Mouse (Mus musculus) small intestine, adult 10 weeks (tissue): ENCODE data around the gene Hspa5. TPM values are rescaled to one million over a fixed set of nuclear protein-coding genes. Genes with fewer than 3 reads are reported as not detected.

Source experiments
- polyA plus RNA-seq: library from polyadenylated mRNA; stranded (reverse); fragments of 350-450 nt; fragmentation: Illumina TruSeq; extraction: RNeasy Lipid Tissue Mini Kit (QIAGEN cat#74804); gene quantifications from one replicate; pipeline ENCODE4 v1.2.3, GENCODE M21; 2014; ENCODE audit warnings: low replicate concordance

Gene Hspa5
- polyA plus RNA-seq: 997 TPM

GRCm38 (mm10) chr2:34771368-34772226 is at the start of gene Hspa5:
TSS of gene Hspa5 (plus strand) at chr2:34771970.

GRCm38 (mm10) chr2:34754551-34755358 is 17.0 kb upstream of the Hspa5 start, which contains the start of gene Gapvd1:
TSS of gene Gapvd1 (minus strand) at chr2:34755232.

GRCm38 (mm10) chr2:34799357-34800256 is 27.8 kb downstream of the Hspa5 start, which contains the start of gene Rabepk:
TSS of gene Rabepk (minus strand) at chr2:34799912.

GRCm38 (mm10) chr2:34825827-34826459 is 54.2 kb downstream of the Hspa5 start, which contains the start of gene Fbxw2:
TSS of gene Fbxw2 (minus strand) at chr2:34826311.

Other genes with a start within 250 kb of the Hspa5 start
- 36.3 TPM for gene Gapvd1, start 16.7 kb upstream of the Hspa5 start, polyA plus RNA-seq
- gene Rabepk, start 27.9 kb downstream of the Hspa5 start, polyA plus RNA-seq: 4.1 TPM
- gene Fbxw2, start 54.3 kb downstream of the Hspa5 start, polyA plus RNA-seq: 60.2 TPM
- not detected for gene Gm34653, start 61.0 kb downstream of the Hspa5 start, polyA plus RNA-seq
- 2.4 TPM for gene Cutal, start 102.4 kb downstream of the Hspa5 start, polyA plus RNA-seq
- gene Psmd5, start 103.0 kb downstream of the Hspa5 start, polyA plus RNA-seq: 21.5 TPM
- 0.67 TPM for gene Phf19, start 142.1 kb downstream of the Hspa5 start, polyA plus RNA-seq
- gene Traf1, start 189.8 kb downstream of the Hspa5 start, polyA plus RNA-seq: 1.7 TPM